Mouse (Mus musculus) adrenal gland, postnatal 4 days (tissue): ENCODE results near the gene Mycbpap. TPM values are rescaled to one million over a fixed set of nuclear protein-coding genes. Genes with fewer than 3 reads are reported as not detected.

Experiments used
- DNase-seq, 2 experiments: peaks; one replicate each; pipeline ENCODE4 v3.0.0; 2021 to 2022; ENCODE audit warnings: low spot score in 2 of 2, mixed read lengths in 2 of 2
- long read RNA-seq, 2 experiments: library from polyadenylated mRNA; stranded (forward); transcript quantifications; one replicate each; pipeline ENCODE4 v2.0.0; 2021
- total RNA-seq, 2 experiments: library from RNA; stranded (reverse); gene quantifications; 2 replicates each; pipeline ENCODE4 v1.2.3; 2021

The Mycbpap gene
- 10 to 100 TPM in 1 of 2 experiments, 1 to 10 TPM in 1; 4.9 to 12.7 TPM for total RNA-seq
- long read RNA-seq, experiment 1, partial matches to known transcripts = 2 of 4 reads
- long read RNA-seq, experiment 1, other reads (novel, unspliced or antisense) = 0 of 4 reads
- long read RNA-seq, experiment 2, transcript Mycbpap-202 (19 exons, 3,168 nt) = major isoform, 5 of 9 reads
- long read RNA-seq, experiment 2, partial matches to known transcripts = 1 of 9 reads
- long read RNA-seq, experiment 2, other reads (novel, unspliced or antisense) = 3 of 9 reads

GRCm38 (mm10) chr11:94521219-94521843, at the start of gene Mycbpap:
Gene Mycbpap, minus strand, starts transcription at chr11:94521742.
- DNase-seq = peak in 1 of 2 experiments; percentile 21

GRCm38 (mm10) chr11:94570612-94571011, 49.1 kb upstream of the Mycbpap start:
- DNase-seq = no peak

DNA sequence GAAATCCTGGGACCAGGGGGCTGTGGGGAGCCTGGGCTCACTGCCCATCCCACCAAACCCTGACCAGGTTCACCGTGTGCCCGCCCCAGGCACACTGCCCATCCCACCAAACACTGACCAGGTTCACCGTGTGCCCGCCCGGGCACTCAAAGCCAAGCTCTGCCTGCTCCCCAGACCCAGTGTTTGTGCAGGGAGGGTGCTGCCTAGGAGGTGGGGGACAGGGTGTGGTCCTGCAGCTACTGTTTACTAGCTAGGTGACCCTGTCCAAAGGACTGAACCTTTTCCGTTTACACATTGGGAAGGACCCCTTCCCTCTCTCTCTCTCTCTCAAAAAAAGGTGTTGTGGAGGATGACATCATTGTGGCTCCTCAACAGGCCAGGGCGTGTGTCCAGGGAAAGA, 45.8 kb upstream of the Mycbpap start:
- no peak for DNase-seq

- no peak for DNase-seq
Measured at GRCm38 (mm10) chr11:94566534-94566933, 45.0 kb upstream of the Mycbpap start.

- DNase-seq = no peak
Measured at GRCm38 (mm10) chr11:94565151-94565479, 43.6 kb upstream of the Mycbpap start.

GRCm38 (mm10) chr11:94564437-94565150, 43.1 kb upstream of the Mycbpap start, which contains the start of gene Chad:
Gene Chad, plus strand, starts transcription at chr11:94565047.
- peak in 1 of 2 experiments; percentile 23 for DNase-seq

GRCm38 (mm10) chr11:94563821-94564220, 42.3 kb upstream of the Mycbpap start:
- DNase-seq = no peak

- no peak for DNase-seq
Measured at GRCm38 (mm10) chr11:94563383-94563782, 41.8 kb upstream of the Mycbpap start.

DNA sequence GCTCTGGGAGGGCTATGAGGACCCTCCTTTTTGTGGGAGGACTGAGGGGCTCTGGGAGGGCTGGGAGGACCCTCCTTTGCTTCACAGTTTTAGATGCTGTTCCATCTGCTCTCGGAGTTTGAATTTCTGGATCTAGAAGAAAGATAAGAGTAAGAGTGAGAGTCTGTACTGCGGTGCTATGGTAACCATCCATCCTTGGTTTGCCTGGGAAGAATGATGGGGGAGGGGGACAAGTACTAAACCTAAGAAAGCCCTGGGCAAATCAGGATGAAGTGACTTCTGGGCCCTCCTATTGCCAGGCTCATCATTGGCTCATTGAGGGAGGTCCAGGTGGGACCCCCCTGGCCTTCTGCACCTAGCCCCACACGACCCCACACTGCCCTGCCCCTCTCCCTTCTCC, 36.7 kb upstream of the Mycbpap start:
- no peak for DNase-seq

GRCm38 (mm10) chr11:94550442-94550744, 28.9 kb upstream of the Mycbpap start:
- DNase-seq = no peak

GRCm38 (mm10) chr11:94549691-94550441, 28.3 kb upstream of the Mycbpap start:
- DNase-seq = no peak

DNA sequence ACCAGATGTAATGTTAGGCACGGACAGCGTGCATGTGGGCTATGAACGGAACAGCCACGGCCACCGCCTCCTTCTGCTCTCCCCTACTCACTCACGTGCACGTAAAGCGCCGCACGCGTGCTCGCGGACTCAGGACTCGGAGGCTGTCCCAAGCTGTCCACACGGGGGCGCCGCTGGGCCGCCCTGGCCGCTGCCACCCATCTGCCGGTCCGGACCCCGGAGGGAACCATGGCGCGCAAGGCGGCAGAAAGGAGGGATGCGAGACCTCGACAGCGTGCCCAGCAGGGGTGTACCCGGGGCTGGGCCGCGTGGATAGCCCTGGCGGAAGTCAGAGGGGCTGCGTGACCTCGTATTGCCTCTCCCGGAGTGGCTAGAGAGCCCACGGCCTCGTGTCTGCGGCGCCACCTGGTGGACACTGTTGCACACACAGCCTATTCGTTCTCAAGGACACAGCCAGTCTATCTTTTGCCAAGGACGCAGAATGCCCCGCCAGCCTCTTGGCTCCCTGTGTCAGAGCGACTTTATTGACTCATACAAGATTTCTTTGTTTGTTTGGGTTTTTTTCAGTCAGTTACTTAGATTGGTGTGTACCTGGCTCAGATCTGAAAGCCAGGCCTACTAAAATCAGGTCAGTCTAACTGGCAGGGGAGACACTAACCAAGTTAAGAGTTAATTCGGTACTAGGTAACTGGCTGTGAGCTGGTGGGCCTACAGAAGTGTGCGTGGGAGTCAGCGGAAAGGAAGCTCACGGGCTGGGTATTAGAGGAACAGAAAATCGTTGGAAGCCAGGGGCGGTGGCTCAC, 27.5 kb upstream of the Mycbpap start, which contains the start of gene Rsad1:
Gene Rsad1, minus strand, starts transcription at position 368 of the 803 bp plus-strand sequence.
- DNase-seq = peak; percentile 90 to 97

GRCm38 (mm10) chr11:94548041-94548784, 26.7 kb upstream of the Mycbpap start:
- no peak for DNase-seq

DNA sequence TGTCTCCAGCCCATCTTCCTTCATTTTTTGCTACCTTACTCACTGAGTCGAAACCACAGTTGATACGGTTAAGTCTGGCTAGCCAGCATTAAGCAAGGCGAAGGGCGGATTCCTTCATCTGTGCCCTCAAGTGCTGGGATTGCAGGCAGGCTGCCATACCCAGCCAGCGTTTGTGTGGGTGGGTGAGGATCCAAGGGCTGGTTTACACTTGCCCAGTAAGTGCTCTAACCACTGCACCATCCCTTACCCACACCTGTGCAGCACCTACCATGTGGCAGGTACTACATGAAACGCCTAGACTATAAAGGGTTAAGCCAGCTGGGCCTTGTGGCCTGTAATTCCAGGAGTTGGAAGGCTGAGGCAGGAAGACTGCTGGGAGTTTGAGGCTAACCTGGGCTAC, 25.7 kb upstream of the Mycbpap start:
- no peak for DNase-seq

GRCm38 (mm10) chr11:94546381-94546780, 24.8 kb upstream of the Mycbpap start:
- DNase-seq = no peak

DNA sequence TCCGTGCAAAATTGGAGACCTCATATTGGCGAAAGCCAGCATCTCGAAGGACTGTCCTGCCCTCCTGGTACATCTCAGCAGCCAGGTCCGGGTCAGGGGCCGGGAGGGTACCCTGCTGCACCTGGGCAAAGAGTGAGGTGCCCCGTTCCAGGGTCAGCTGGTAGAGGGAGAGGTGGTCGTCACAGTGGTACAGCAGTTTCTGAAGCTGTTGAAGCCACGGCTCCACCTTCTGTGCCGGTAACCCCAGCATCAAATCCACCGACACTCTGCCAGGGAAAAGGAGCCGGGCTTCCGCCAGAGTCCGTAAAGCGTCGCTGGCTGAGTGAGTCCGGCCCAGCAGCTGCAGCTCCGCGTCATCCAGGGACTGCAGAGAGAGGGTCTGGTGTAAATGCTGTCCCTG, 22.9 kb upstream of the Mycbpap start:
- no peak for DNase-seq

DNA sequence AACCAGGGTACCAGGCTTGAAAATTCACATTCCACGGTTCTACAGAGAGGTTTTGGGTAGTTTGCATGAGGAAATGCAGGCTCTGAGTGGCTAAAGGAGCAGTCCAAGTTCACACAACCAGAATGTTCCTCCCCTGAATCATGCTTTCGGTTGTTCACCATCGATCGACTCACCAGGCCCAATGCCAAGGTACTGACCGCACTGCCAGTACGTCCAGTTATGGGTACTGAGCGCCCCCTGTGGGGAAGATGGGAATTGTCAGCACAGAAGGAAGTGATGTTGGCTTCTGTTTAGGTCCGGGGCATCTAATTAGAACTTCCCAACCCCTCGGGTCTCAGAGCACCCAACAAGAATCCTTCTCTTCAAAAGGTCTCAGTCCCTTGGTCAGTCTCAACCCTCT, 22.4 kb upstream of the Mycbpap start:
- peak; percentile 90 to 95 for DNase-seq

DNA sequence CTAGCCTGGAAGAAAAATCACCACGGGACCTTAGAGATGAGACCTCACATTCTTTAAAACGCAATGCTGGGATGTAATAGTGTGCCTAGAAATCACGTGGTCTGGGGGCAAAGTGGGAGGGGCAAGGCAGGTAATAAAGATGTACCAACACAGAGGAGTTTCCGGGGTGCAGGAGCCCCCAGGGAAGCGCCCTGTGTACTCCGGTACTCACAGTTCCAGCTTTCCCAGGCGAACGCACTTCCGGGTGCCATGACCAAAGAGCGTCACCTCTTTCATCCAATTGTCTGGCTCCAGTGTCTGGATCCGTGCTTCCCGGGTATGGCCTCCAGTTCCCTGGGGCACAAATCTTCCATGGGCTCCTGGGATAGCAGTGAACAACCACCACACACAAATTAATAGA, 21.8 kb upstream of the Mycbpap start:
- no peak for DNase-seq

DNA sequence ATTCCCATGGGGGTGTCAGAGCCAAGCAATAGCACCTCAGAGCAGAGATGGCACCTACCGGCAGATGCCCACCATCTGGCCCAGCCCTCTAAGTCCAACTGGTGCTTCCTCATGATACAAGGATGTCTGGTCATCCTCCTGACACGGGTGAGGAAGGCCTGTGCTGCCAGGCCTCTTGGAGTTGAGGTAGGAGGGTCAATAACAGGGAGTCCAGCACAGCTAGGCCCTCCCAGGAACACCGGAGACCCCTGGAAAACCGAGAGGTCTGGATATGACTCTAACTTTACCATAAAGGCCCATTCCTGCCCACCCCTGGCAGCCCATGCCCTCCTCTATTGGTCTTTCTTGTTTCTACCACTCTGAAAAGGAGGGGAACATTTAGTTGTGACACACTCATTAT, 20.9 kb upstream of the Mycbpap start:
- DNase-seq = no peak

GRCm38 (mm10) chr11:94539761-94540160, 18.2 kb upstream of the Mycbpap start:
- no peak for DNase-seq
